Mouse (Mus musculus) c-Kit-positive CD71-positive TER-119-negative erythroid progenitor cells, embryonic 14.5 days (primary cell): ENCODE results near the gene Krt78.
"Not testable (repeated sequence)": the region's sequence is repeated elsewhere in the genome, so short reads cannot be mapped to it uniquely, and the experiment has no call there.

Source experiments
- DNase-seq: peaks from one replicate; pipeline ENCODE4 v3.0.0-alpha.2; 2013; ENCODE audit warnings: low read depth

Gene Krt78

GRCm38 (mm10) chr15:101954187-101954586, at the start of gene Krt78:
Gene Krt78, minus strand, starts transcription at chr15:101954287.
- no peak for DNase-seq

GRCm38 (mm10) chr15:102003516-102003915, 49.4 kb upstream of the Krt78 start:
- DNase-seq = no peak

- DNase-seq = no peak
Measured at GRCm38 (mm10) chr15:102002646-102003488, 48.8 kb upstream of the Krt78 start.

- DNase-seq = no peak
Measured at GRCm38 (mm10) chr15:101999676-102000335, 45.7 kb upstream of the Krt78 start.

- DNase-seq = no peak
Measured at GRCm38 (mm10) chr15:101999156-101999555, 45.1 kb upstream of the Krt78 start.

GRCm38 (mm10) chr15:101996450-101997078, 42.5 kb upstream of the Krt78 start:
- DNase-seq = not testable (repeated sequence)

GRCm38 (mm10) chr15:101995484-101996236, 41.6 kb upstream of the Krt78 start:
- no peak for DNase-seq

GRCm38 (mm10) chr15:101994365-101994764, 40.3 kb upstream of the Krt78 start:
- DNase-seq = no peak

- no peak for DNase-seq
Measured at GRCm38 (mm10) chr15:101990946-101991345, 36.9 kb upstream of the Krt78 start.

GRCm38 (mm10) chr15:101988714-101989113, 34.6 kb upstream of the Krt78 start:
- no peak for DNase-seq

GRCm38 (mm10) chr15:101988119-101988518, 34.0 kb upstream of the Krt78 start:
- peak; percentile 70 for DNase-seq

GRCm38 (mm10) chr15:101984746-101985145, 30.7 kb upstream of the Krt78 start:
- DNase-seq = no peak

- DNase-seq = peak; percentile 89
Measured at GRCm38 (mm10) chr15:101983949-101984601, 30.0 kb upstream of the Krt78 start.

- DNase-seq = no peak
Measured at GRCm38 (mm10) chr15:101983315-101983948, 29.3 kb upstream of the Krt78 start.

GRCm38 (mm10) chr15:101980849-101981248, 26.8 kb upstream of the Krt78 start:
- DNase-seq = no peak

- peak; percentile 77 for DNase-seq
Measured at GRCm38 (mm10) chr15:101977043-101977726, 23.1 kb upstream of the Krt78 start.

- DNase-seq = no peak
Measured at GRCm38 (mm10) chr15:101976641-101977040, 22.6 kb upstream of the Krt78 start.

GRCm38 (mm10) chr15:101976023-101976422, 21.9 kb upstream of the Krt78 start:
- peak; percentile 63 for DNase-seq

- no peak for DNase-seq
Measured at GRCm38 (mm10) chr15:101974083-101974845, 20.2 kb upstream of the Krt78 start.
